Mouse (Mus musculus): ENCODE results near the gene Gm3594. TPM values are rescaled to one million over a fixed set of nuclear protein-coding genes. Genes with fewer than 3 reads are reported as not detected.
"Not testable (repeated sequence)": the region's sequence is repeated elsewhere in the genome, so short reads cannot be mapped to it uniquely, and the experiment has no call there.

Gene Gm3594
- polyA plus RNA-seq, 1 experiment from 2014 or later = not detected

- H3K27me3 ChIP-seq (ENCODE audit: control insufficient read depth, insufficient read depth, low read length); H3K4me2 ChIP-seq (replicated peaks; ENCODE audit: low read depth, low read length); H3K4me3 ChIP-seq (ENCODE audit: low read depth, low read length); H3K9me3 ChIP-seq (ENCODE audit: control insufficient read depth, low read length); H3K27ac ChIP-seq (ENCODE audit: low read depth, low read length); DNase-seq (ENCODE audit: low spot score); H3K4me1 ChIP-seq (replicated peaks; ENCODE audit: control insufficient read depth, insufficient read depth, low read length); H3K36me3 ChIP-seq (ENCODE audit: control insufficient read depth, insufficient read depth, low read length); H3K9ac ChIP-seq (ENCODE audit: low read depth, low read length); ATAC-seq (ENCODE audit: low FRiP score): not testable (repeated sequence)
- no CpG with 5 or more reads among the region's 2 CpGs for WGBS
Observed at GRCm38 (mm10) chr14:6412382-6412781, 32.0 kb downstream of the Gm3594 start, which contains the start of gene Gm3591. TSS of gene Gm3591 (minus strand) at chr14:6412482.

DNA sequence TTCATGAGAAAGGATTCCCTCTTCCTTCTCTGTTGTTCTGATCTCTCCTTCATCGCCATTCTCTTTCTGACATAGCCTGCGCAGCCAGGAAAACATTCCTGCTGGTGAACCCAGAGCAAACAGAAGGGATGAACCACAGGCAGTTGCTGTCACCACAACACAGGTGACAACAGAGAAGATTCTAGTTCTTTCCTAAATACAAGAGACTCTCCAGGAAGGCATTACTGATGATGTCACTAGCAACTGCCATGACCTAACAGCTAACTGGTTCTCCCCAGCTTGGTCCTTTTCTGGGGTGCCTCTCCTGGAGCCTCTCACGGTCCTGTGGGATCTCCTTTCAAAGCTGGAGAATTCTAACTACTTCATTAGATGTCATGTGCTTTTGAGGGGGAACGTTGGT is 54.2 kb downstream of the Gm3594 start, which contains the start of gene Gm16440:
Gene Gm16440 (minus strand): TSS at position 101 of the 400 bp plus-strand sequence.
- not testable (repeated sequence) for H3K9ac ChIP-seq (ENCODE audit: low read depth, low read length); H3K4me1 ChIP-seq (replicated peaks; ENCODE audit: control insufficient read depth, insufficient read depth, low read length); ATAC-seq (ENCODE audit: low FRiP score); H3K27ac ChIP-seq (ENCODE audit: low read depth, low read length); H3K4me3 ChIP-seq (ENCODE audit: low read depth, low read length); H3K4me2 ChIP-seq (replicated peaks; ENCODE audit: low read depth, low read length); DNase-seq (ENCODE audit: low spot score); H3K9me3 ChIP-seq (ENCODE audit: control insufficient read depth, low read length); H3K27me3 ChIP-seq (ENCODE audit: control insufficient read depth, insufficient read depth, low read length); H3K36me3 ChIP-seq (ENCODE audit: control insufficient read depth, insufficient read depth, low read length)
- 84% methylated on average over 2 of the region's 4 CpGs for WGBS

Other genes starting within 250 kb of the Gm3594 start
- gene Gm21560, start 225.3 kb downstream of the Gm3594 start, polyA plus RNA-seq (2014; fragmentation: Nextera tagmentation; extraction: Ambion mirVana) = not detected in 2 replicates
- 2.0 and 2.3 TPM in 2 replicates for gene Gm3411, start 157.4 kb downstream of the Gm3594 start, polyA plus RNA-seq (2014; fragmentation: Nextera tagmentation; extraction: Ambion mirVana)
- not detected in 2 replicates for gene Gm21103, start 139.8 kb downstream of the Gm3594 start, polyA plus RNA-seq (2014; fragmentation: Nextera tagmentation; extraction: Ambion mirVana)
- not detected in 2 replicates for gene Gm3618, start 100.9 kb downstream of the Gm3594 start, polyA plus RNA-seq (2014; fragmentation: Nextera tagmentation; extraction: Ambion mirVana)
- gene Gm16440, start 54.3 kb downstream of the Gm3594 start, polyA plus RNA-seq (2014; fragmentation: Nextera tagmentation; extraction: Ambion mirVana) = not detected in 2 replicates
- 1.8 and 1.9 TPM in 2 replicates for gene Gm3591, start 32.1 kb downstream of the Gm3594 start, polyA plus RNA-seq (2014; fragmentation: Nextera tagmentation; extraction: Ambion mirVana)
- gene Gm8356, start 92.7 kb upstream of the Gm3594 start, polyA plus RNA-seq (2014; fragmentation: Nextera tagmentation; extraction: Ambion mirVana) = not detected in 2 replicates
- 0.23 and 0.35 TPM in 2 replicates for gene Gm3629, start 146.0 kb upstream of the Gm3594 start, polyA plus RNA-seq (2014; fragmentation: Nextera tagmentation; extraction: Ambion mirVana)
- not detected in 2 replicates for gene Gm3460, start 177.8 kb upstream of the Gm3594 start, polyA plus RNA-seq (2014; fragmentation: Nextera tagmentation; extraction: Ambion mirVana)
- not detected in 2 replicates for gene Gm10251, start 239.6 kb upstream of the Gm3594 start, polyA plus RNA-seq (2014; fragmentation: Nextera tagmentation; extraction: Ambion mirVana)

Measured in hindbrain, embryonic 11.5 days (tissue).